Mouse (Mus musculus) spleen, postnatal 0 days (tissue): ENCODE results near the gene Brinp1. TPM values are rescaled to one million over a fixed set of nuclear protein-coding genes. Genes with fewer than 3 reads are reported as not detected.

Experiments
- polyA plus RNA-seq: library from polyadenylated mRNA; unstranded; fragments of >200 nt; fragmentation: Nextera tagmentation; extraction: Ambion mirVana; gene quantifications from 2 replicates; pipeline ENCODE4 v1.2.1, GENCODE M21; 2015

Gene Brinp1
- polyA plus RNA-seq, result 0.18 and 0.25 TPM in 2 replicates

DNA sequence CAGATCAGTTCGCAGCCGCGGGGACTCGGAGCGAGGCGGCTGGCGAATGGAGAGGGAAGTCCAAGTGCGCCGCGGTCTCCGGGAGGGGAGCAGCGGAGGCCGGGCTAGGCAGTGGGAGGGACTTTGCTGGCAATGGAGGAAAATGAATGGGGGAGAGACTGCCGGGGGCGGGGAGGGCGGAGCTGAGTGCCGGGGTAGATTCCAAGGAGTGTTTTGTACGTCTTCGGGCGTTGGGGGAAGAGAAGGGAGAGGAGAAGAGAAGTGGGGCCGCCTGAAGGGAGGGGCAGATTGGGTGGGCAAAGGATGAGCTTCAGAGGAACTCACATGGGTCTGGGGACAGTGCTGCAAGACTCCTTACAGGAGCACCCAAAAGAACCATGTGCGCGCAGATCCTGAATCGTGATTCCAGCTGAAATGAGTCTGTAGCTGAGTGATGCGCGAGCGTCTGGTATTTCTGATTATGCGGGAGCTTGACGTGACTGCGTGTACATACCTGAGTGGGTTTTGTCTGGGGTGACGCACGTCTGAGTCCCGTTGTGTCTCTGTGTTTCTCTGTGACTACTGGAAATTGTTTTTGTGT, at the start of gene Brinp1:
Gene Brinp1 (minus strand): TSS at position 76 of the 580 bp plus-strand sequence.

